Mouse (Mus musculus) kidney, embryonic 14.5 days (tissue): ENCODE measurements at regions not wholly inside any gene's neighbourhood (a gene's known extent, or its start where the extent isn't known, plus 50 kb on each side); places are given as distances from the start of the nearest gene placed in this dataset.
A peak's percentile ranks its signal among the peaks of the same experiment; 100 is the strongest.

Experiments used
- ATAC-seq: fragments of 200-750 bp; cut with Nextera tagmentation; 2 replicates; pipeline ENCODE4 v1.8.0; 2017; ENCODE audit warnings: moderate number of reproducible peaks, mild to moderate bottlenecking, moderate TSS enrichment, moderate library complexity; ENCODE audit not compliant: low FRiP score, low TSS enrichment
- H3K27ac ChIP-seq: fragments of 300-500 bp; sonication (generic); 2 replicates; pipeline ENCODE4 v1.5.1; 2014; ENCODE audit warnings: low read depth, mild to moderate bottlenecking, low read length, moderate library complexity, mixed read lengths
- H3K27me3 ChIP-seq: fragments of 300-500 bp; sonication (generic); 2 replicates; pipeline ENCODE4 v1.6.1; 2014; ENCODE audit warnings: mild to moderate bottlenecking, low read length; ENCODE audit not compliant: control insufficient read depth, insufficient read depth
- H3K36me3 ChIP-seq: fragments of 300-500 bp; sonication (generic); 2 replicates; pipeline ENCODE4 v1.6.1; 2014; ENCODE audit warnings: low read length, mixed read lengths; ENCODE audit not compliant: control insufficient read depth, insufficient read depth
- H3K4me1 ChIP-seq: fragments of 300-500 bp; sonication (generic); 2 replicates; pipeline ENCODE4 v1.6.1; 2014; ENCODE audit warnings: low read length, mixed read lengths; ENCODE audit not compliant: control insufficient read depth, insufficient read depth
- H3K4me2 ChIP-seq: fragments of 300-500 bp; sonication (generic); replicated peaks from 2 replicates; pipeline ENCODE4 v1.6.1; 2014; ENCODE audit warnings: low read depth, mild to moderate bottlenecking, low read length
- H3K4me3 ChIP-seq: fragments of 300-500 bp; sonication (generic); 2 replicates; pipeline ENCODE4 v1.5.1; 2014; ENCODE audit warnings: mild to moderate bottlenecking, low read length
- H3K9ac ChIP-seq: fragments of 300-500 bp; sonication (generic); 2 replicates; pipeline ENCODE4 v1.6.1; 2014; ENCODE audit warnings: low read depth, mild to moderate bottlenecking, low read length, moderate library complexity
- H3K9me3 ChIP-seq: fragments of 300-500 bp; sonication (generic); 2 replicates; pipeline ENCODE4 v1.6.1; 2016; ENCODE audit warnings: low read length; ENCODE audit not compliant: control insufficient read depth
- WGBS: fragments of 180-500 bp; shearing (Covaris S2); extraction: QIAGEN DNeasy Blood & Tissue Kit; methylation state at CpG from one replicate; pipeline ENCODE4 v1.1.7; 2014; 5-methylcytosine and 5-hydroxymethylcytosine counted together

DNA sequence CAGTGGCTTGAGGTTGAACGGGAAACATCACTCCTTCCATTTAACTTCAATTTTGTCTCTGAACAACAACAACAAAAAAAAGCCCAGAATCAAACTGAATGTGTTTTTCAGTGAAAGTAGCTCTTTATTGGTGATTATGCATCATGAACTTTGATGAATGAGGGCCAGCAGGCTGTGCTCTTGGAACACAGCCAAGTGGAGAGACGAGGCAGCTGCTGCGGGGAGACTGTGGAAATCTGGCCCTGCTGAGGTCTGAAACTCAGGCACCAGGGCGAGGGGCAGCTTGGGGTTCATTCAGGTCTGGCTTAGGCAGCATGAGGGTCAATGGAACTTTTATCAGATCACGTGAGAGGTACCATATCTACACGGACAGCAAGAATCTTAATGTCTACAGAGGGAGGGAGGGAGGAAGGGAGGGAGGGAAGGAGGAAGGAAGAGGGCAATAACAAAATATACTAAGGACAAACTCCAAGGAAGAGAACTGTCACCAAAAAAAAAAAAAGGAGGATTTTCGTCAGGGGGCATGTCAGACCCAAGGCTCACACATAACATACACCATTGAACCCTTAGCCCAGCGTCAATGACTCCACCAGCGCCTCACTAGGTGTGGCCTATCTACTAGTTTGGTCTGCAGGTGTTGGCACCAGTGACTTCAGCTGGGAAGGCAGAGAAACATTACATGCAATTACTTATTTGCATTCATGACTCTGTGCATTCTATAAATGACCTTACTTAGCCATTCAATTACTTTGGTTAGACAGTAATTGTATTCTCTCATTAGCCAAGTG, 239.0 kb upstream of the Fat1 start:
- no peak overlapping the region; the same call in 1 of the 2 replicates for H3K27ac ChIP-seq
- peaks cover 6% of the 10 kb centered on the region; the same call in 1 of the 2 replicates for H3K4me1 ChIP-seq
- H3K9me3 ChIP-seq = no peaks in the 10 kb centered on the region
- 14% methylated on average over 9 of the region's 9 CpGs for WGBS
- no peaks in the 10 kb centered on the region for H3K27me3 ChIP-seq
- no peak overlapping the region for H3K4me2 ChIP-seq
- peak; percentile 79 for ATAC-seq
- H3K36me3 ChIP-seq = no peaks in the 10 kb centered on the region
- no peak overlapping the region for H3K9ac ChIP-seq
- H3K4me3 ChIP-seq = no peak overlapping the region

DNA sequence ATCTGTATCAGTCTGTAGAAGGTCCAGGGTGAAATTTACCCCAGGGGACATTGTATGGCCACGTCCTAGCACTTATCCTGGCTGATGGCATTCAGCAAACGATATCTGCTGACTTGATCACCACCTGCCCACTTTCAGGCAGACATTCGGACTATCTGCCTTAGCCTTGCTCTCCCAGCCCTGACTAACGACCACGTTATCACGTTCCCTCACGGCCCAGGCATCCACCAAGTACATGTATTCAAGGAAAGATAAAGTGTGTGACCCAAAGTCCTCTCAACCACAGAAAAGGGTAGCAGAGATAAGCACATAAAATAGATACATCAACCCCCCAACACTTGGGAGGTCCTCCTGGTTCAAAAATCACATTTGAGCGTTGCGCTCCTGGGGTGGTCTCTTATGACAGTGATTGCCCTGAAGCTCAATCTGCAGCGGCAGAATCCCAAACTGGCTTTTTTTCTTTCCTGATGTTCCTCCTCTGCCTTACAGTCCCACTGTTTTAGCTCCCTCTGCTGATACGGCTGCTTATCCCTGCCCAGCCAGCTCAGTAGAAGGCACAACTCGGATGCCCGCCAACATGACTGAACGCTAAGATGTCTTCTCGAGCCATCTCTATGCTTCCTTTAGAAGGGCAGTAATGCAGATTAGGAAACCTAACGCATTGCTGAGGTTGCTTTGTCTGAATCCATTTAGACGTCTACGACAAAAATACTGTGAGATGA, 235.7 kb upstream of the Fat1 start:
- Histone ChIP-seq H3K9me3 (no peaks in the 10 kb centered on the region), H3K27me3 (no peaks in the 10 kb centered on the region), H3K27ac (no peak overlapping the region), H3K36me3 (no peaks in the 10 kb centered on the region), H3K4me2 (no peak overlapping the region), H3K4me1 (peaks cover 6% of the 10 kb centered on the region; the same call in 1 of the 2 replicates), H3K4me3 (no peak overlapping the region), H3K9ac (no peak overlapping the region)
- 64% methylated on average over 18 of the region's 18 CpGs for WGBS
- no peak for ATAC-seq

DNA sequence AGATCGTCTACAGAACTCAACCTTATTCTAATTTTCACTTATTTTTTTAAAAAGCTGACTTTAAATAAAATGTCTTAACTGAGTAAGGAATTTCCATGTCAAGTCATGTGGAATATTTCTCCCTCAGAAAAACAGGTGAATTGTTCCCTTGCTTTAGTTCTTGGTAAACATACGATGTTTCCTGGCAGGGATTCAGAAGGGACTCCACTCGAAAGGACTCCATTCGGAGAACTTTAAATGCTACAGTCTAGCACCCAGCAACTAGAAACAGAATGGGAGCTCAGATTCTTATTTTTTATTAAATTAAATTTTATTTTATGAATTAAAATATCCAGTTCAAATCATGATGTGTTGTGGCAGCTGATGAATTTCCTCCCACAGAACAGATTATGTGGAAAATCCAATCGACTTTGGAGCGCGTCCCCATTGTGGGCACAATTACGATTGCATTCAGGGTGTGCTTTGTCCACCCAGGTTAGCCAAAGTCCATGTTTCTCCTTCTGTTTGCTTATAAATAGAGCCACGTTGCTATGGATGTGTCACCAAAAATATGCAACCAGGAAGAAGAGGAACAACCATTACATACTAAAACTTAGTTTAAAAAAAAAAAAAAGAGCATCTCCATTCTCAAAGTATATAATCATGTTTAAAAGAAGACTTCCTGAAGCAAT, 230.5 kb upstream of the Fat1 start:
- H3K27me3 ChIP-seq = no peaks in the 10 kb centered on the region
- no peak overlapping the region for H3K9ac ChIP-seq
- no peak overlapping the region for H3K4me2 ChIP-seq
- H3K9me3 ChIP-seq = no peaks in the 10 kb centered on the region
- no peak overlapping the region for H3K27ac ChIP-seq
- ATAC-seq = no peak
- WGBS = 81% methylated on average over 9 of the region's 9 CpGs
- no peaks in the 10 kb centered on the region for H3K36me3 ChIP-seq
- no peak overlapping the region for H3K4me3 ChIP-seq
- H3K4me1 ChIP-seq = no peaks in the 10 kb centered on the region

DNA sequence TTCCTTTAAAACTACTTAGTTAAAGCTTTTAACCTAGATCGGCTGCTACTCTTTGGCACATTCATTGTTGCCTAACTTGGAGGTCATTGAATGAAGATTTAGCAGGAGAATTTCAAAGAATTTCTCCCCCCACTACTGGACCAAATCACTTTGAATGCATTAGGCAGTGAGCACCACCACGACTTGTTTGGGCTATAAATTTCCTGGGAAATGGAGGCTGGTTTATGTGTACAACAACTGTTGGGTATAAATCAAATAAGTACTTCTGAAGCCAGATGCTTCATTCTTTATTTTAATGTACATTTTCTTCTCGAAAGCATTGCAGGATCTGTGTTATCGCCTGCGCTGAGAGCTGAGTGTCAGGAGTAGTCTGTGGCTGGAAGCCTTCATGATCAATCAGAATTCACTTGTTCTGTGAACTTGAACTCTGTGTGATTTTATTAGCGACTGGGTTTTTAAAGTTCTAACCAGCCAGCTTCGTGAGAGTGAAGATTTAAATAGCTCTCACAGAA, 226.5 kb upstream of the Fat1 start:
- no peak overlapping the region for H3K4me2 ChIP-seq
- H3K27me3 ChIP-seq = no peaks in the 10 kb centered on the region
- H3K27ac ChIP-seq = no peak overlapping the region
- peak; percentile 79 for ATAC-seq
- H3K4me1 ChIP-seq = no peaks in the 10 kb centered on the region
- no peak overlapping the region for H3K4me3 ChIP-seq
- H3K9ac ChIP-seq = no peak overlapping the region
- WGBS = 30% methylated on average over 7 of the region's 7 CpGs
- no peaks in the 10 kb centered on the region for H3K36me3 ChIP-seq
- no peaks in the 10 kb centered on the region for H3K9me3 ChIP-seq

DNA sequence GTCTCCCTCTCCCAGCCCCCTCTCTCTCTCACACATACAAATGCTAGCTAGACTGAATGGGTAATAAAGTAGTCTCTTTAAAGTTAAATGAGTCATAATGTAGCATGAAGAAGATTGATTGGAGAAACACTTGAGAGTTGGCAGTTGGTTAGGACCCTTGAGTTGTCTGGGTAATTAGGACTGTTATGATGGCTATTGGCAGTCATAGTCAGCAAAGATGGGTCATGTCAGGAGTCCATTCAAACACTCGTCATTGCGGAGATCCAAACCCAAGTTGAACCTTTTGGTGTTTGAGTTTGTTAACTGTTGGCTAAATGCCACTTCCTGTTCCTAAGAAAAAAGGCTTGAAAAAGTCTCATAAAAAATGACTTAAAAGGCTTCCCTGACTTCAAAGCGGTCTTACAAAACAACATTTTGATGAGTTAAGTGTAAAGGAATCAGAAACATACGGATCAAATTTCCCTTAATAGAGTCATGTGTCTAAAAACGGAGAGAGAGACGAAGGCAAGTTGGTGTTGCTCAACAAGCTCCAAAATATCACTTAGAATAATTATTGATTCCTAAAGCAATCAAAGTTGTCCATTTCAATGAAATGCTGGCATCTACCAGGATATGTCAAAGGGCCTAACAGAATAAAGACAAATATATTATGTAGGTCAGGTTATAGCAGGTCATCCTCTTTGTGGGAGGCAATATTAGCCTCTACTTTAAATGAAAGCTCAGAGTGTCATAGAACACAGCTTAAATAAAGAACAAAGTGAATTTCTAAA, 225.9 kb upstream of the Fat1 start:
- Histone ChIP-seq H3K9me3 (no peaks in the 10 kb centered on the region), H3K36me3 (no peaks in the 10 kb centered on the region), H3K4me2 (no peak overlapping the region), H3K4me1 (no peaks in the 10 kb centered on the region), H3K27ac (no peak overlapping the region), H3K27me3 (no peaks in the 10 kb centered on the region), H3K9ac (no peak overlapping the region), H3K4me3 (no peak overlapping the region)
- ATAC-seq = peak; percentile 75
- 8% methylated on average over 6 of the region's 6 CpGs for WGBS

DNA sequence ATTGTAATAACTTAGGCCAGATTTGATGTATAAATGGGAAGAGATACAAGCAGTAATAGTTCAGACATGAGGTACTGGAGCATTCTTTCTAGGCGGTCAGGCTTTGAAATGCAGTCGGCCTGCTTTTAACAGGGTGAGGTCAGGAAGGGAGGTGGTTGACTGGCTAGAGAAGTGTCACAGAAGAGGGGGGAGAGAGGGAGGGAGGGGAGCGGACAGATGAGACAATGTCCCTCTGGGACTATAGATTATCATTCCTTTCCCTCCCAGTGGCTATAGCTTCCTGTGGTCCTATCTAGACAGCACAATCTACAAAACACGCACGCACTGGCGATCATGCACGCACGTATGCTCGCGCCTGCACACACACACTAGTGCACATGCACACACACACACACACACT, 200.7 kb upstream of the Fat1 start:
- Histone ChIP-seq H3K4me2 (no peak overlapping the region), H3K9me3 (no peaks in the 10 kb centered on the region), H3K27ac (no peak overlapping the region), H3K4me1 (peaks cover 5% of the 10 kb centered on the region; the same call in 1 of the 2 replicates), H3K4me3 (no peak overlapping the region), H3K9ac (no peak overlapping the region), H3K36me3 (no peaks in the 10 kb centered on the region), H3K27me3 (no peaks in the 10 kb centered on the region)
- peak; percentile 82 for ATAC-seq
- 45% methylated on average over 10 of the region's 10 CpGs for WGBS

DNA sequence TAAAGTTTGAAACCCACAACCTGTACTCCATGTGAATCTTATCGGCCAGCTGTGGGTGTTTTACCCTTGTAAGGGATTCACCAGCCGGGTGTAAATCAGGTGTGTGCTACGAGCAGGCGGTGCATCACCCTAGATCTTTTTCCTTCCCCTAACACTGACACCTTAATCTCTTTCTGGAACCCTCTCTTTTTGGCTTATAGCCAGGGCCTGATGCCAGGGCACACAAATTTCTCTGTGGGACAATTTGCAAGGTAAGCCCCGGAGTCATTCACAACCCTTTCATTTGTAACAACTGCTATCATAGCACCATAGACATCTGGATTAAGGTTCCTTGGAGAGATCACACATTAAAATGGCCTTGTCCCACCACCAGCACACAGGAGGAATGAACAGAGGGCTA, 199.4 kb upstream of the Fat1 start:
- Histone ChIP-seq H3K4me1 (peaks cover 5% of the 10 kb centered on the region; the same call in 1 of the 2 replicates), H3K27ac (no peak overlapping the region), H3K27me3 (no peaks in the 10 kb centered on the region), H3K9me3 (no peaks in the 10 kb centered on the region), H3K4me3 (no peak overlapping the region), H3K36me3 (no peaks in the 10 kb centered on the region), H3K4me2 (no peak overlapping the region), H3K9ac (no peak overlapping the region)
- no peak for ATAC-seq
- 83% methylated on average over 5 of the region's 5 CpGs for WGBS

DNA sequence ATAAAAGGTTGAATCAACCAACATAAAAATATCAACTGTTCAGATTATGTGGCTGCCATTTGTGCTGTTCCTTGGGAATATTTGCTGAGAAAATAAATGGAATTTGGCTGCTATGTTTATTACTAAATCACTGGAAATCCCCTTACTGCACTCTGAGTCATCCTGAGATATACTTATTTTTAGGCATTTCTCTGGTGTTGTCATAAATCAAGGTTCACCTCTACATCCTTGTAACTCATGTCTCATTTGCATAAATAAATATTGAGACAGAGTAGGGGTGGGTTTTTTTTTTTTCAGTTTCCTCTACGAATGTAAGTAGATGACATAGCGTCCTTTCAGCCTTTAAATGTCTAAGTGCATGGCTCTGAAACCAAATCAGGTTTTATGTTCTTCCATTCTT, 191.9 kb upstream of the Fat1 start:
- Histone ChIP-seq H3K4me3 (no peak overlapping the region), H3K4me1 (no peaks in the 10 kb centered on the region), H3K9me3 (no peaks in the 10 kb centered on the region), H3K9ac (no peak overlapping the region), H3K36me3 (no peaks in the 10 kb centered on the region), H3K4me2 (no peak overlapping the region), H3K27me3 (no peaks in the 10 kb centered on the region), H3K27ac (no peak overlapping the region)
- 73% methylated on average over 2 of the region's 2 CpGs for WGBS
- ATAC-seq = no peak
